Mouse (Mus musculus) ES-Bruce4 (cell line): Measurements from ENCODE around the gene BC048403.

ENCODE experiments used
- CTCF ChIP-seq: IDR thresholded peaks from one replicate; pipeline ENCODE4 v1.8.1; 2011; ENCODE audit warnings: low read depth, low read length
- POLR2A ChIP-seq: IDR thresholded peaks from one replicate; pipeline ENCODE4 v1.8.1; 2011; ENCODE audit warnings: low read length; ENCODE audit not compliant: insufficient read depth

- TF ChIP-seq CTCF, result no peak
- no peak for TF ChIP-seq POLR2A
Observed at GRCm38 (mm10) chr10:121704871-121705270, 34.9 kb upstream of the BC048403 start.
